Mouse (Mus musculus): ENCODE data around the gene Psg20. TPM values are rescaled to one million over a fixed set of nuclear protein-coding genes. Genes with fewer than 3 reads are reported as not detected.
"Not testable (repeated sequence)": the region's sequence is repeated elsewhere in the genome, so short reads cannot be mapped to it uniquely, and the experiment has no call there.

Psg20 gene
- polyA plus RNA-seq (2015; fragmentation: Nextera tagmentation; extraction: Ambion mirVana) = not detected in 2 replicates

DNA sequence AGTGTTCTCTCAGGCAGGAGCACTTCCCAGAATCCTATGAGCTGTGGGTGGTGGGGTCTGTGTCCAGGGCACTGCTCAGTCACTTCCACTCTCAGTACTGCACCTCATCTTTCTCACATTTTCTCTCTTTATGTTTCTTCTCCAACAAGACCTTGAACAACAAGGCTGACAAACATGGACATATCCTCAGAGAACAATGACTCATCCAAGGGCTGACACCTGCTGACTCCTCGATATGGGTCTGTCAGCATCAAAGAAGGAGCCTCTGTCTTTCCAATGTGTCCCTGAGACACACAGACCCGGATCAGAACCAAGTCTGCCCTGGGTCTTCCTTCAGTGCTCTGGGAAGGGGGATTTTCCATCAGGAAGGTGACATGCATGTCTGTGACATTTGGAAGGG lies at the start of gene Psg20:
Gene Psg20 (minus strand): TSS at position 101 of the 400 bp plus-strand sequence.
- Histone ChIP-seq H3K36me3 (no peaks in the 10 kb centered on the region), H3K4me3 (replicated peaks) (no peak within 1 kb of the TSS), H3K27ac (no peak within 1 kb of the TSS), H3K9me3 (no peaks in the 10 kb centered on the region), H3K27me3 (replicated peaks) (no peaks in the 10 kb centered on the region), H3K9ac (no peak within 1 kb of the TSS), H3K4me1 (no peaks in the 10 kb centered on the region), H3K4me2 (no peak within 1 kb of the TSS)
- WGBS = 60% methylated on average over 2 of the region's 2 CpGs
- ATAC-seq (ENCODE audit: insufficient read depth, low FRiP score, low read depth) = no peak

DNA sequence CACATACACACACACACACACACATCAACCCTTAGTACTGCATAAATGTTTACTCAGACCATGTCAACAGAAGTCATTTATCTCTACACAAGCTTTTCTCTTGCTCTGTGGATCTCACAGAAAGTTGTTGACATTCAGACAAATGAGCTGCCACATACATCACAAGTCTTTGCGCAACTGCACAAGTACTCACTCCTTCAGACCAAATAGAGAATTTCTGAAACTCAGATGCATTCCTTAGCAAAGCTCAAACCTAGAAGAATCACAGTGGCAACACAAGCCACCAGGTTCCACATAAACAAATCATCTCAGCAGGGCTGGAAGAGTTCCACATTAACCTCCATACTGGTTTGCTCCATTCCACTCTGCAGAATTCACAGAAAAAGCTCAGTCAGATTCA lies 48.5 kb upstream of the Psg20 start:
- Histone ChIP-seq H3K9me3 (no peaks in the 10 kb centered on the region), H3K9ac (no peak overlapping the region), H3K4me1 (no peaks in the 10 kb centered on the region), H3K4me2 (no peak overlapping the region), H3K27me3 (replicated peaks) (no peaks in the 10 kb centered on the region), H3K36me3 (no peaks in the 10 kb centered on the region), H3K4me3 (replicated peaks) (no peak overlapping the region), H3K27ac (no peak overlapping the region)
- WGBS = 27% methylated on average over 1 of the region's 1 CpGs
- no peak for ATAC-seq (ENCODE audit: insufficient read depth, low FRiP score, low read depth)

DNA sequence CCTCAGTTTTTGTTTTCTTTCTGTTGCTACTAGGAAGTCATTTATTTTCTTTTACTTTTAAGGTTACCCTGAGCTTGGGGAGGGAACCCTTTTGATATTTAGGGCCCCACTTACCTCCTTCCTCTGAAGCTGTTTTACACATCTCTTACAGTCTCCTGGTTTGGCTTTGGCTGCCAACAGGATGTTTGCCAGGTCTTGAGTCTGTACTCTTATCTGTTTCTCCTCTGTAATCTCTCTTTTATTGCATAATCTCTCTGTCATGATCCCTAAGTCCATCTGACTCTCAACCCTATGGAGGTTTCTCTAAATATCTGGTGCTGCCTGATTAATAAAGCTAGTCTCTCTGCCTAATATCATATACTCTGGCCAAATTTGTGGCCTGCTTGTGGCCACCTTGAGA lies 47.1 kb upstream of the Psg20 start:
- Histone ChIP-seq H3K27ac (no peak overlapping the region), H3K4me2 (no peak overlapping the region), H3K9me3 (no peaks in the 10 kb centered on the region), H3K9ac (no peak overlapping the region), H3K4me3 (replicated peaks) (no peak overlapping the region), H3K27me3 (replicated peaks) (no peaks in the 10 kb centered on the region), H3K36me3 (no peaks in the 10 kb centered on the region), H3K4me1 (no peaks in the 10 kb centered on the region)
- no peak for ATAC-seq (ENCODE audit: insufficient read depth, low FRiP score, low read depth)

DNA sequence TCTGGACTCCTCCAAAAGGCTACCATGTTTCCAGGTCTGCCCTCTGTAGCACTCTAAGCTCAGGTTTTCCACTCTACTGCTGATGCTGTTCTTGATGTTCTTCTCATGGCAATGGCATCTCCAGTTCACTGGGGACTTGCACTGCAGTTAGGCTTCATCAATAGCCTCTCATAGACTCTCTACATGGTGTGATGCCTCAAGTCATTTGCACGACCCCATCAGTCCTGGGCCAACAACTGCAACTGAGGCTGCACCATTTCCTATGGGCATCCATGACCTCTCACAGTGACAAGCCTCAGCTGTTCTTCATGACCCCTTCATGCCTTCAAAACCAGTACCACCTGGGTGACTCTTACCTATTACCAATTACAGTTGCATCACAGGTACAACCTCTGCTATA lies 42.4 kb upstream of the Psg20 start:
- no peak for ATAC-seq (ENCODE audit: insufficient read depth, low FRiP score, low read depth)
- H3K27ac ChIP-seq = no peak overlapping the region
- no peak overlapping the region for H3K9ac ChIP-seq
- no peaks in the 10 kb centered on the region for H3K4me1 ChIP-seq
- H3K4me2 ChIP-seq = no peak overlapping the region
- 79% methylated on average over 1 of the region's 1 CpGs for WGBS
- H3K36me3 ChIP-seq = no peaks in the 10 kb centered on the region
- no peaks in the 10 kb centered on the region for H3K9me3 ChIP-seq
- H3K4me3 ChIP-seq (replicated peaks) = no peak overlapping the region
- no peaks in the 10 kb centered on the region for H3K27me3 ChIP-seq (replicated peaks)

DNA sequence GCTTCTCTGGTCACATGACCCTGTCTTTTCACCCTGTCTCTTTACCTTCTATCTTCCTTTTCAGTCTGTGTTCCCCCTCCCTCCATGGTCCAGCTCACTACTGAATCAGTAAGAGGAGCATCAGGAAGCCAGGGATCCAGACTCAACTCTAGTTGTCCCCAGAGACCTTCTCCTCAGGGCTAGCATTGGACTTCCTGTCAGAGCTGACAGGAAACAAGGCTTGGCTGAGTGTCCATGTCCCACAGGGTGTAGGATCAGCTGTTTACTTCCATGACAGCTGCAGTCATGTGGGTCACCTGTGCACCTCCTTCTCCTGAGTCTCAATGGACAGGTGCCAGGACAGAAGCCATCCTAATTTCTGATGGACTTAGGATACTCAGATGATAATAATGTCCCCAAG lies 39.9 kb upstream of the Psg20 start:
- not testable (repeated sequence) for H3K36me3 ChIP-seq; H3K9ac ChIP-seq; H3K27ac ChIP-seq; H3K27me3 ChIP-seq (replicated peaks); H3K4me2 ChIP-seq; H3K4me3 ChIP-seq (replicated peaks); H3K4me1 ChIP-seq; H3K9me3 ChIP-seq; ATAC-seq (ENCODE audit: insufficient read depth, low FRiP score, low read depth)

DNA sequence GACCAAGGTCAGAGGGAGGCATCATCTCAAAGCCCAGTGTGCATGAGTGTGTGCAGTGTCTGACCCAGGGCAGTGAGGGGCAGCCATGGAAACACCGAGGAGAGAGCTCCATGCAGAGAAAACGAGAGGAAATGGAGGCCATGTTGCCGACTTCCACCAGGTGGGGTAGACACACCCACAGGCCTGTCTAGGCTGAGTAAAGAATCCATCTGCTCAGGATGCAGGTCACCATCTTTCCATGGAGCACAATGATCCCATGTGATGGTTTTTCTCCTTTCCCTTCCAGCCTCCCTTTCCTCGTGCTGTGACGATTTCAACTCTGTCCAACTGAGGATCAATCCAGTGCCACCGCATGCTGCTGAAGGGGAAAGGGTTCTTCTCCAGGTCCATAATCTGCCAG lies 38.0 kb upstream of the Psg20 start:
- Histone ChIP-seq H3K27me3 (replicated peaks) (no peaks in the 10 kb centered on the region), H3K4me1 (no peaks in the 10 kb centered on the region), H3K9me3 (no peaks in the 10 kb centered on the region), H3K36me3 (no peaks in the 10 kb centered on the region), H3K27ac (no peak overlapping the region), H3K9ac (no peak overlapping the region), H3K4me3 (replicated peaks) (no peak overlapping the region), H3K4me2 (no peak overlapping the region)
- ATAC-seq (ENCODE audit: insufficient read depth, low FRiP score, low read depth) = no peak
- 76% methylated on average over 6 of the region's 6 CpGs for WGBS

DNA sequence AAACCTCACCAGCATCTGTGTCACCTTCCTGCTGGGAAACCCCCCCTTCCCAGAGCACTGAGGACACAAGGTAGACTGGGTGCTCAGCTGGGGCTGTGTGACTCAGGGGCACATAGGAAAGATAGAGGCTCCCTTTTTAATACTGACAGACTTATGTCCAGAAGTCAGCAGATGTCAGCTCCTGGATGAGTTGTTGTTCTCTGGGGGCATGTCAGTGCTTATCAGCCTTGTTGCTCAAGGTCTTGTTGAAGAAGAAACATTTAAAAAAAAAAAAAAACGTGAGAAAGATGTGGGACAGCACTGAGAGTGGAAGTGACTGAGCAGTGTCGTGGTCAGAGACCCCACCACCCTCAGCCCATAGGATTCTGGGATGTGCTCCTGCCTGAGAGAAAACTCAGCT lies 31.8 kb upstream of the Psg20 start, which contains the start of gene Psg22:
Gene Psg22 (plus strand): TSS at position 301 of the 400 bp plus-strand sequence.
- Histone ChIP-seq H3K9me3 (no peaks in the 10 kb centered on the region), H3K36me3 (no peaks in the 10 kb centered on the region), H3K4me3 (replicated peaks) (no peak within 1 kb of the TSS), H3K4me2 (no peak within 1 kb of the TSS), H3K4me1 (no peaks in the 10 kb centered on the region), H3K9ac (no peak within 1 kb of the TSS), H3K27me3 (replicated peaks) (no peaks in the 10 kb centered on the region), H3K27ac (no peak within 1 kb of the TSS)
- WGBS = 40% methylated on average over 2 of the region's 2 CpGs
- ATAC-seq (ENCODE audit: insufficient read depth, low FRiP score, low read depth) = no peak

DNA sequence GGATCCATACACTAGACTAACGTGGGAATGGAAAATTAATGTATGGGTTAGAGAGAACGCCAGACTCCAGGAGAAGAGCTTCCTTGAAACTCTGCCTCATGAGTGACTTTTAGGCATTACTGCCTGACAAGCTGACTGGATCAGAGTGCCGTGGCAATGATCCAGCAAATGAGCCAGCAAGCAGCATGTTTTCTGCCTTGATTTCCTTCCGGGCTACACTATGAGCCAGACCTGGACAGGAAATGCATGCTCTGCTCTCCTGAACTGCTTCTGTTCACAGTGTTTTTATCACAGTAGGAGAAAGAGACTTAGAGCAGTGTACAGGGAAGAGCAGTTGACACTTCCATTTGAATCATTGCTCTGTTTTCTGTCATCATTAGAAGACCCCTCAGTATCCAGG lies 29.6 kb upstream of the Psg20 start:
- no peak for ATAC-seq (ENCODE audit: insufficient read depth, low FRiP score, low read depth)
- WGBS = 60% methylated on average over 4 of the region's 4 CpGs
- Histone ChIP-seq H3K4me1 (no peaks in the 10 kb centered on the region), H3K36me3 (no peaks in the 10 kb centered on the region), H3K4me2 (no peak overlapping the region), H3K27ac (no peak overlapping the region), H3K9ac (no peak overlapping the region), H3K9me3 (no peaks in the 10 kb centered on the region), H3K27me3 (replicated peaks) (no peaks in the 10 kb centered on the region), H3K4me3 (replicated peaks) (no peak overlapping the region)

DNA sequence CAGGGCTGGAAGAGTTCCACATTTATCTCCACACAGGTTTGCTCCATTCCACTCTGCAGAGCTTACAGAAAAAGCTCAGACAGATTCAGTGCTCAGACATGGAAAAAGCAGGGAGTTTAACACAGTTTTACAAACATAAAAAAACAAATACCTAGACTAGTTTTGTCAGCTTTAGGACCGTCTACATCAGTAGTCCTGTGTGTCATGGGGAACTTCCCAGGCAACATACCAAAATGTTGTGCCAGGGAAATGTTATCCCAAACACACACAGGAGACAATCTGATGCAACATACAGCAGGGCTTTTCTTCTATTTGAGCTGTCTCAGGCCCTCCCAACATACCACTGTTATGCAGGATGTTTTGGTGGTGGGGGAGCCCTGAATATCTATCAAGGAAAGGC lies 24.9 kb upstream of the Psg20 start:
- 51% methylated on average over 1 of the region's 1 CpGs for WGBS
- no peak overlapping the region for H3K9ac ChIP-seq
- H3K4me1 ChIP-seq = no peaks in the 10 kb centered on the region
- H3K36me3 ChIP-seq = no peaks in the 10 kb centered on the region
- no peak overlapping the region for H3K4me3 ChIP-seq (replicated peaks)
- ATAC-seq (ENCODE audit: insufficient read depth, low FRiP score, low read depth) = no peak
- H3K9me3 ChIP-seq = no peaks in the 10 kb centered on the region
- no peaks in the 10 kb centered on the region for H3K27me3 ChIP-seq (replicated peaks)
- H3K4me2 ChIP-seq = no peak overlapping the region
- no peak overlapping the region for H3K27ac ChIP-seq

DNA sequence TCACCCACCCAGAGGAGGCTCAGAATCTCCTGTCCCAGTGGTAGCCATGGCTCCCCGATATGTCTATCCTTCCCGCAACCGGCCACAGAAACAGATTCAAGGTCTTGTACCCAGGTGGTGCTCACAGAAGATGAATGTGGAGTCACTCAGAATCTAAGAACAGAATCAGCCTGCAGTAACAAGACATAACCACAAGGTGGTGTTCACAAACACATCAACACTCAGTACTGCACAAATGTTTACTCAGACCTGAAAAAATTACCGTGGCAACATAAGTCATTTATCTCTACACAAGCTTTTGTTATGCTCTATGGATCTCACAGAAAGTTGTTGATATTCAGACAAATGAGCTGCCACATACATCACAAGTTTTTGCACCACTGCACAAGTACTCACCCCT lies 24.3 kb upstream of the Psg20 start:
- not testable (repeated sequence) for H3K36me3 ChIP-seq; H3K9ac ChIP-seq; H3K9me3 ChIP-seq; ATAC-seq (ENCODE audit: insufficient read depth, low FRiP score, low read depth); H3K4me3 ChIP-seq (replicated peaks); H3K27ac ChIP-seq; H3K4me2 ChIP-seq; H3K4me1 ChIP-seq; H3K27me3 ChIP-seq (replicated peaks)
- WGBS = 71% methylated on average over 4 of the region's 4 CpGs

DNA sequence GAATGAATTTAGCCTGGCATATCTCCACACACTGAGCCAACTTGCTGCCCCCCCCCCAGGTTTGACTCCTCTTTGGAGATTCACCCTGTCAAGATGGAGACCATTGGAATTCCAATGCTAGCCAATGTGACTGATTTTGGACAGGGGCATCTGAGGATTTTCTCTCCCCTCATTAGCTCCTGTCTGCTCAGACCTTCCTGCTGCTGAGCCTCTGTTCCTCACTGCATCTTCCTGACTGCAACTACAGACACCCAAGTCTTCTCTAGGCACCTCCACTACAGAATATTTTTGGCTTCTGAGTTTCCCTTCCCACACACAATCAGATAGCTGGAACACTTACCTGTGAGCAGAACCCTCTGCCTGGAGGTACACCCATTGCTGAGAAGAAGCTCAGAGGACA lies 399 bp downstream of the Psg20 start:
- Histone ChIP-seq H3K4me1 (no peaks in the 10 kb centered on the region), H3K27ac (no peak overlapping the region), H3K4me2 (no peak overlapping the region), H3K36me3 (no peaks in the 10 kb centered on the region), H3K27me3 (replicated peaks) (no peaks in the 10 kb centered on the region), H3K4me3 (replicated peaks) (no peak overlapping the region), H3K9ac (no peak overlapping the region), H3K9me3 (no peaks in the 10 kb centered on the region)
- ATAC-seq (ENCODE audit: insufficient read depth, low FRiP score, low read depth) = no peak

DNA sequence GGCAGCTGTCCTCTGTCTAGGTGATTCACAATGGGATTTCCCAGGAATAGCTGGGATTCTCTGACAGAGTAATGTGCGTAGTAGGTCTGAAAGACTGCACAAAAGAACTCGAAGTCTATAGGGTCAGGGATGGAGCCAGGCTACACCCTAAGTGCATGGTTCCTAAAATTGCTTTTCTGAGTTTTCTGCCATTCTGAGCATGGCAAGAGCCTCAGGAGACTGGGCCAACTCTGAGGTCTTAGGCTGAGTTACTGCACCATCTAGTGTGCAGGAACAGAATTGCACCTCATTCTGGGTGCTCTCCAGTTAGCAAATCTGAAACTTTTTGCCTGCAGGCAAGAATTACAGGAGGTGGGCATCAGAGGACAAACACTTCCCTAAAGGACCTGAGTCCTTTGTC lies 6.2 kb downstream of the Psg20 start:
- WGBS = 41% methylated on average over 2 of the region's 2 CpGs
- H3K36me3 ChIP-seq = no peaks in the 10 kb centered on the region
- H3K9me3 ChIP-seq = no peaks in the 10 kb centered on the region
- ATAC-seq (ENCODE audit: insufficient read depth, low FRiP score, low read depth) = no peak
- H3K4me3 ChIP-seq (replicated peaks) = no peak overlapping the region
- no peak overlapping the region for H3K9ac ChIP-seq
- no peaks in the 10 kb centered on the region for H3K4me1 ChIP-seq
- no peak overlapping the region for H3K27ac ChIP-seq
- H3K27me3 ChIP-seq (replicated peaks) = no peaks in the 10 kb centered on the region
- H3K4me2 ChIP-seq = no peak overlapping the region

DNA sequence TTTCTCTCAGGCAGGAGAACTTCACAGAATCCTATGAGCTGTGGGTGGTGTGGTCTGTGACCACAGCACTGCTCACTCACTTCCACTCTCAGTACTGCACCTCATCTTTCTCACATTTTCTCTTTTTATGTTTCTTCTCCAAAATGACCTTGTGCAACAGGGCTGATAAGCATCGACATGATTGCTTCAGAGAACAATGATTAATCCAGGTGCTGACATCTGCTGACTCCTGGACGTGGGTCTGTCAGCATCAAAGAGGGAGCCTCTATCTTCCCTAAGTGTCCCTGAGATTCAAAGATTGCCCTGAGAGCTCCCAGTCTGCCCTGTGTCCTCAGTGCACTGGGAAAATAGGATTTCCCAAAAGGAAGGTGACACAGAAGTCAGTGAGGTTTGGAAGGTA lies 29.4 kb downstream of the Psg20 start, which contains the start of gene Psg21:
Gene Psg21 (minus strand): TSS at position 101 of the 400 bp plus-strand sequence.
- H3K4me3 ChIP-seq (replicated peaks); H3K27me3 ChIP-seq (replicated peaks); H3K9me3 ChIP-seq; H3K27ac ChIP-seq; ATAC-seq (ENCODE audit: insufficient read depth, low FRiP score, low read depth); H3K36me3 ChIP-seq; H3K4me1 ChIP-seq; H3K4me2 ChIP-seq; H3K9ac ChIP-seq: not testable (repeated sequence)
- 60% methylated on average over 2 of the region's 2 CpGs for WGBS

All from stomach, embryonic 15.5 days (tissue).